Mouse (Mus musculus): ENCODE data around the gene Gm42517. TPM values are rescaled to one million over a fixed set of nuclear protein-coding genes. Genes with fewer than 3 reads are reported as not detected.

Gene Gm42517
- 10 to 100 TPM; 55.4 to 61.2 TPM for total RNA-seq (2021)

DNA sequence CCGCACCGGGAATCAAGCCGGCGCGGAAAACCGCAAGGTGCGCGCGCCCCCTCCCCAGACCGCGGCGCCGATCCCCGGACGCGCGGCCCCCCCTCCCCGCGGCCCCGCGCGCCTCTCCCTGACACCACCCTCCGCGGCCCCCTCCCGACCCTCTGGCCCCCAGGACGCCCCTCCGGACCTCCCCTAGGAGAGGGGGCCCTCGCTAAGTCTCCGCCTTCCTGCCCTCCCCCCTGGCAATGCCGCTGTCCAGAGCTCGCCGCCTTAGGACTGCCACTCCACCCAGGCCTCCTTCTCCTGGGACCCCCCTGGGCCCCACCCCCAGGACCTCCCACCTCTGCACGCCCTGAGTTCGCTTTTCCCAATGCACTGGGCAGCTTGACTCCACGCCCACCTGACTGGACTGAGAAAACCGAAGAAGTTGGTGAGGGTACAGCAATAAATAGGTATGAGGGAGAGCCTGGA lies at the start of gene Gm42517:
Gene Gm42517, minus strand, starts transcription at position 52 of the 462 bp plus-strand sequence.
- DNase-seq (ENCODE audit: extremely low spot score in 1 of 2, low spot score in 1 of 2), result no peak

DNA sequence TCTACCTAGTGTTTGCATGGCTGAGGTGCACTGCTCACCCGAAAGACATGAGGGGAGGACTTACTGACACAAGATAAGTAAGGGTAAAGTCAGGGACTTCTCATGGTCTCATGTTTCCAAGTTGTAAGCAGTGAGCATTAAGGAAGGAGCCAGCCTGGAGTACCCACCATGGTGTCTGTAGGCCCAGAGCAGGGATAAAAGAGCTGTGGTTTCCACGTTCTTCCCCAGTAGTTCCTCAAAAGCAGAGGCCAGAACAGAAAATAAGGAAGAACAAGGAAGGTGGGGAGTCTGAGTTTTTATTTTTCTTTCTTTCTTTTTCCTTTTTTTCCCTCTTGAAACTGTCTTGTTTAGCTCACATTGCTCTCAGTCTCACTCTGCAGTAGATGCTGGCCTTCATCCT lies 47.0 kb upstream of the Gm42517 start:
- DNase-seq (ENCODE audit: extremely low spot score in 1 of 2, low spot score in 1 of 2), result no peak

DNA sequence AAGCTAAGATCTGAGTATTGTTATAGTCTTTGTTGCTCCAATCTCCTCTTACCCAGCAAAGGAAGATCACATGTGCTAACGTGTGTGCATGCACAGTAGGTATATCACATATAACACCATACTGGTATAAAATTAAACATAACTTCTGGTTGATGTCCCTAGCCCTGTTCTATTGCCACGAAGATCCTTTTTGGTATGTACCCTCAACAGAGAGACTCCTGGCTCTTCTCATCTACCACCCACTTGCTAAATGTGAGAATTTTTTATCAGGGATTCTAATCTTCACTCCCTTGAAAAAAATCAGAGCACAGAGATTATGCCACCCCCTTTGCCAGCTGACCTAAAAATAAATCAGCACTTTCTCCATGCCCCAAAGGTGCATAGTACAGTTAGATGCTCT lies 39.3 kb upstream of the Gm42517 start:
- no peak for DNase-seq (ENCODE audit: extremely low spot score in 1 of 2, low spot score in 1 of 2)

DNA sequence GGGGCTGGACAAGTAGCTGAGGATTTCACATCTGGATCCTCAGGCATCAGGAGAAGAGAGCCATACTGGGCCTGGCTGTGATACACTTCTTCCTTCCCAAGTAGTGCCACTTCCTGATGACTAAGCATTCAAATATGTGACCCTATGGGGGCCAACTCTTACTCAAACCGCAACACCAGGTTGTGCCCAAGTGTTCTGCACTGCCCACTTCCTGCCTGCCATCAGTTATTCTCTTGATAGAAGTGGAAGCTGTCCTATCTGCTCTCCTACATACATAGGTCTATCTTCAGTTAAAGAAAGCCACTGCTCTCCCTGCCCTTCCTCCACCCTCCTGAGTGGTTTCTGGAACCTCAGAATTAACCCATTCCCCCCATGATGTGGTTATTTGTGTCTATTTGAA lies 37.7 kb upstream of the Gm42517 start:
- DNase-seq (ENCODE audit: extremely low spot score in 1 of 2, low spot score in 1 of 2), result no peak

DNA sequence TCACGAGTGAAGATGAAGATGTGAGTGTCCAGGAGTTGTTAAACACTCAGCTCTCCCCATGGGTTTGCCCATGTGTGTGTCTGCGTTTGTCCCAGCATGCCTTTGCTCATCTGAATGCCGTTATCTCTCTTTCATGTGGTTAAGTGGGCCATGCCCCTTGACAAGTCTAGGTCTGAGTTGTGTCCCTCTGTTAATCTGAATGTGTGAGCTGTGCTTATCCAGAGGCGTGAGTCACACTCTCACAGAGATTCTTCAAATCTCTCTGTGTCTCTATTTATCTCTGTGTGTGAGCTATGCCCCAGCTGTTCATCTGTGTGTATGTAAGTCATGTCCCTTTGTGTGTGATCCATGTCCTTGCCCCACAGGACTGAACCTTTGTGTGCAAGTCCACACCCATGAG lies 35.7 kb upstream of the Gm42517 start:
- no peak for DNase-seq (ENCODE audit: extremely low spot score in 1 of 2, low spot score in 1 of 2)

DNA sequence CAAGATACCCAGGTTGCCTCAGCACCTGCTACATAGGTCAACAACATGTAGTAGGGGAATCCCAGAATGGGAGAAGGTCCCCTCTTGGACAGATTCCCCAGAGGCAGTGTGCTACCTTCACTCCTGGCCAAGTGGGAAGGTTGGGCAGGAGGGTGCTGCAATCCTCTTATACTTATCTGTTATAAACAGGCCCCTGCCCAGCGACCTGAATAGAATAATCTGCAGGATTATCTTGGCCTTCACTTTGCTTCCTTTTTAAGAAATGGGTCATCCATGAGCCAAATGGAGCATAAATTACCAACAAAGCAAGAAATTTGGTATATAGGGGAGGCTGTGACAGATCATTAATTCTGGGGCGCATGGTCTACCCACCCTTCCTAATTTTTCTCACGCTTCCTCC lies 22.0 kb upstream of the Gm42517 start:
- no peak for DNase-seq (ENCODE audit: extremely low spot score in 1 of 2, low spot score in 1 of 2)

DNA sequence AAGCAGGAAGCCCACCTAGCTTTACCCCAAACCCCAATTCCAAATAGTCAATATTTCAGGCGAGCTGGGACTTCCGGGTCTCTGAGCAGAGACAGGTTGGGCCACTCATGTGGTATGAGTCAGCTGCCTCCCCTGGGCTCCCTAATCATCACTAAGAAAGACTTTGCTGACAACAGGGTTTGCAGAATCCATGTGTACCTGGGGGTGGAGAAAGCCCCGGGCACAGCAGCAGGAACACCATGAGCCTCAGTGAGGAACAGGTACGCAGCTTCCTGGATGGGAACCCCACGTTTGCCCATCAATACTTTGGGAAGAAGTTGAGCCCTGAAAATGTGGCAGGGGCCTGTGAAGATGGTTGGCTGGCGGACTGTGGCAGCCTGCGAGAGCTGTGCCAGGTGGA lies 20.5 kb upstream of the Gm42517 start, which contains the start of gene Pde6b:
Gene Pde6b, plus strand, starts transcription at position 191 of the 400 bp plus-strand sequence.
- DNase-seq (ENCODE audit: extremely low spot score in 1 of 2, low spot score in 1 of 2), result no peak

DNA sequence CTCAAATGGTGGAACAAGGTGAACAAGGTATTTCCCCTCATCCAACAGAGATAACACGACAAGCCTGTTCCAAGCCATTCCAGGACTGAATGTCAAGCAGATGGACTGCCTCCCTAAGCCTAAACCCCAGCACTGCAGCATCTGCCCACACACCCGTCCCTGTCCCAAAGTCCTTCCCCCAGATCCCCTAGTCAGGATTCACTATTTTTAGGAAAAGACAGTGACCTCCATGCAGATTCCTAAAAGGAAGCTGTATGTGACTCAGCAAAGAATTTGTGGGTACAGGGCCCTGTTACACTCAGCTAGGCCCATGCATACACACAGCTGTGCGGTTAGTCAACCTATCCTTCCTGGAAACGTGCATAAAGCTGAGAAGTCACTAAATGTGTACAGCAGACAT lies 18.7 kb upstream of the Gm42517 start:
- no peak for DNase-seq (ENCODE audit: extremely low spot score in 1 of 2, low spot score in 1 of 2)

DNA sequence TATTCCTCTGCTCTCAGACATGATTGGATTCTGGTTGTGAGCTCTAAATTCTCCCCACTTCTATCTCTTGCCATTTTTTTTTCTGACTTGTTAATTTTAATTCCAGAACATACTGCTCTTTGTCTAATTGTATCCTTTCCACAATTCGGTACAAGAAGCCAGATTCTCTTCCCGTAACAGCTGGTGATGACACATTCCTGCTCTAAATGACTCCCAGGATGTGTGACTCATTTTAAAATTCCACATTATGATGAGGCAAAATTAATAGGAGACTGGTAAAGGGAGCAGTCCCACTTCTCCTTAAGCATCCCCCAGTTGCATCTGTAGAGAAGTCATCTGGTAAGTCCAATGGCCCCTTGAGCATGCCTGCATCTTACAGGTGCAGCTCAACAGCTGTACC lies 17.9 kb upstream of the Gm42517 start:
- DNase-seq (ENCODE audit: extremely low spot score in 1 of 2, low spot score in 1 of 2), result no peak

DNA sequence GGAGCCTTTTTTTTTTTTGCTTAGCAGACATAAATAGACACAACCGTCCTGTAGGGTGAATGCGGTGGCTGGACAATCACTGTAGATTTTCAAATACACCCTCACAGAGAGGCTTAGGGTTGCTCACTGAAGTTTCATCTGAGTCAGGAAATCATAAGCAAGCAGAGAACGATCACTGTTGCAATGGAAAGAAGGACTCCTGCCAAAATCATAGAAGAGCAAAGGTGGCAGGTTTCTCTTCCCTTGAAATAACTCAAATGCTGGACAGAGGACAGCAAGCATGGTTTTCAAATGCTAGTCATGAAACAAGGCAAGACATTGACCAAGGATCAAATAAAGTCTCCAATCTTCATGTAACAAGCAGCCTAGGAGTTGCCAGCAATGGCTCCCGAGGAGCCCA lies 10.6 kb upstream of the Gm42517 start:
- no peak for DNase-seq (ENCODE audit: extremely low spot score in 1 of 2, low spot score in 1 of 2)

DNA sequence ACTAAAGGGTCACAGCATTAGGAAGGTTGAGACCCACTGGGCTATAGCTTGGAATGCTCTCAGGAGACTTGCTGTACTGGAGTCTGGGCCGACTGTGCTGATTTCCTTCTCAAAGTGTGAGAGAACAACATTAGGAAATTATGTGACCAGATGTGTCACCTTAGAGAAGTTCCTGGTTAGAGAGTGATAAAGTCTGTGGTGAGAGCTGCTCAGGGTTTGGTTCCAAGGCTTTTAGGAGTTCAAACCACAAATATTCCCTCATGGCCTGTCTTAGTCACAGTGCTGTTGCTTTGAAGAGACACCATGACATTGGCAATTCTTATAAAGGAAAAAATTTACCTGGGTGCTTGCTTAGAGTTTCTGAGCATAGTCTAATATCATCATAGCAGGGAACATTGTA lies 8.3 kb upstream of the Gm42517 start:
- no peak for DNase-seq (ENCODE audit: extremely low spot score in 1 of 2, low spot score in 1 of 2)

DNA sequence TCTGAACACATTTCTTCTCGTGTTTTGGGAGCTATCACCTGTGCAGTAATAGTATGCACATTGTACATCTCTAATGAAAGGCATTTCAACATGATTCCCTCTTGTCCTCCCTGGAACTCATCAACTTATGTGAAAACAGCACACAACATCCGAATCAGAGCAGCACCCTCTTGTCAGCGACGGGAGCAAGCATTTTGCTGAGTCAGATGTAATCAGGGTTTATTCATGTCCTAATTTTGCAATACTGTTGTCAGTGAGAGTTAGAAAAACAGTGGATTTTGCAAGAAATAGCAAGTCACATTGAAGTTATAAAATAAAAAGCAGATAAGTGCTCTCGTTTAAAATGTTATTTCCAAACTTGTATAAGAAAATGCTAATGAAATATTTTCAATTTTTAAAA lies 6.4 kb upstream of the Gm42517 start:
- no peak for DNase-seq (ENCODE audit: extremely low spot score in 1 of 2, low spot score in 1 of 2)

DNA sequence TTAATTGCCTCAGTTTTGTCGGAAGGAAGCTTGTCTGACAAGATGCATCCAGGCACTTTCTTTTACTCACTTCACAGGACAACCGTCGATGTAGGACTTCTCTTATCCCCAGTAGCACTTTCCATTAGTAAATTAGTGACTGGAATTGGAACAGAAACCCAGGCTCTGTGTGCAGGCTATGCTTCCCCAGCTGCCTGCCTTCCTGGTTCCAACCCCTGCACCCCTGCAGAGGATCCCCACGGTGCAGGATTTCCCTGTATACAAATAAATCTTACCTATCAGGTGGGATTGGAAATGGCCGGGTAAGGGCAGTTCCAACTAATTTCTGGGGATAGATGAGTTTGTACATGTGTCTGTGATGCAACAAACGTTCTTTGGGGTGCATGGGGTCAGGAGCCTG lies 2.2 kb upstream of the Gm42517 start:
- DNase-seq (ENCODE audit: extremely low spot score in 1 of 2, low spot score in 1 of 2), result no peak

DNA sequence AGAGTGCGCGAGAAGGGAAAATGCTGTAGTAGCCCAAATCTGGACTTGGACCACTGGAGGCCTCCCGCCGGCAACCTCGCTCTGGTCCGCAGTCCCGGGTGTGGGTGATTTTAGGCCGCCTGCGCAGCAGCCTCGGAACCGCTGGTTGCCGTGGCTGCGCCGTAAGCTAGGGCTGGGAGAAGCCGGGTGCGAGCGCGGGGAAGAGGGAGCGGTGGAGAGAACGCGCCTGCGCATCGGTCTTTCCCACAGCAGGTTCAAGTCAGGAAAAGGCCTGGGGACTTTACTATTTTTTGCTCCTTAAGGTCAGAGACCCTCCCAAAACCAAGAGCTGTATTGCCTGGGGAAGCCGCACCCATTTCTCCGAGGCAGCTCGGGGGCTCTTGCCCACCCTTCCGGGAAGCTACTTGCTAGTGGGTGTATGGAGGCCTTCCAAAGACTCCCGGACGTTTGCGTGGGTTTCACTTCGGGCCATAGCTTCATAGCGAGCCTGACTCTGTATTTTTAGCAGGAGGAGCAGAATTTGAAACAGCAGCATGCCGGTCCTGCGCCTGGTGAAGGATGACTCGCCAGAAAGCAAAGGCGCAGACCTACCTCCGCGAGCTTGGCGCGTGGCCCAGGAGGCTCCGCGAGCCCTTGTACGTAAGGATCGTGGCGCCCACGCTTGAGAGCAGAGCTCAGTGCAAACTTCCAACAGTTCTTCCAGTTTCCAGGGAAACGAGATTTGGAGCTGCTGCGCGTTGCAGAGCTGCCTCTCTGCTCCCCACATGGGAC lies 1.3 kb upstream of the Gm42517 start:
- DNase-seq (ENCODE audit: extremely low spot score in 1 of 2, low spot score in 1 of 2), result peak; percentile 70 to 73

DNA sequence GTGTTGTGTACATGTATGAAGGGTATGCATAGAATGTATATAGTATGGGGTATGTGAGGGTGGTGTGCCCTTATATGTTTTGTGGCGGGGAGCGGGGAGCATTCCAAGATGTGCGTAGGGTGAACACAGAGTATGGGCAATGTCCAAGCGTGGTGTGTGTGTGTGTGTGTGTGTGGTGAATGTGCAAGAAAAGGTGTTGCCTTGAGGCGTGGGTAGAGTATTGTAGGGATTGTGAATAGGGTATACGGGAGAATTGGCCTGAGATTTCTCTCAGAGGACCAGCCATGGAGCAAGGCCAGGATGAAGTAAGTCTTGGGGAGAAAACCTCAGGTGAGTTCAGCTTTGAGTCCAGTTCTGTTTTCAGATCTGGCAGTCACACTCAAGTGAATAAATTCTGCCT lies 724 bp upstream of the Gm42517 start:
- DNase-seq (ENCODE audit: extremely low spot score in 1 of 2, low spot score in 1 of 2), result no peak

DNA sequence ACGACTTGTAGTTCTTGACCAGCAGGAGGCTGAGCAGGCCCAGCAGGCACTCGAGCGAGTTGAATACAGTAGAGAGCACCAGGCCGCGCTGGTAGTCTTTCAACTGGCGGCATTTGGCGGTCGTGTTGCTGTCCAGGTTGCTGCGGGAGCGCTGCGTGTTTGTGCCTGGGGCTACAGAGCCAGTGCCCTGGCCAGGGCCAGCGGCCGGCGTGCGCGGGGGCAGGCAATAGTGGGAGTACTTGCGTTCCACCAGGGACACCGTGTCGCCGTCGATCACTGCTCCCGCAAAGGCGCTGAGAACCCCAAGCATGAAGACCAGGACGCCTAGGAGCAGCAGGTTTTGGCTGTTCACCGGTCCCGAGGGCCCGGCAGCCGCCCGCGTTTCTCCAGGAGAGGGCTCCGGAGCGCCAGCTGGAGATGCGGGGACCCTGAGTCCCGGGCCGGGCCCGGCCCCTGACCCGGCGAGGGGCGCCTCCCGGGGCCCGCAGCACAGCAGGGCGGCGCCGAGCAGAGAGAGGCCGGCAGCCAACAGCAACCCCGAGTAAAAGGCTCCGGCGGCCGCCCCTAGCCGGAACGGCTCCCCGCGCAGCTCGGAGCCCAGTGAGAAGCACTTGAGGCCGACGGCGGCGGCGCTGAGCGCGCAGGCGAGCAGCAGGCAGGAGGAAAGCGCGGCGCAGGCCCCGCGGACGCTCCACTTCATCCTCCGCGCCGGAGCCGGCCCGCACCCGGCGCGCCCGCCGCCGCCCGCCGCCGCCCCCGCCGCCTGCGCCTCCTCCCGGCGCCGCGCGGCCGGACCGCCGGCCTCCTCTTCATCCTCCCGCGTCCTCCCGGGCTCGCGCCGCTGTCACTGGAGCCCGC lies 509 bp downstream of the Gm42517 start:
- DNase-seq (ENCODE audit: extremely low spot score in 1 of 2, low spot score in 1 of 2), result peak; percentile 39 to 49

DNA sequence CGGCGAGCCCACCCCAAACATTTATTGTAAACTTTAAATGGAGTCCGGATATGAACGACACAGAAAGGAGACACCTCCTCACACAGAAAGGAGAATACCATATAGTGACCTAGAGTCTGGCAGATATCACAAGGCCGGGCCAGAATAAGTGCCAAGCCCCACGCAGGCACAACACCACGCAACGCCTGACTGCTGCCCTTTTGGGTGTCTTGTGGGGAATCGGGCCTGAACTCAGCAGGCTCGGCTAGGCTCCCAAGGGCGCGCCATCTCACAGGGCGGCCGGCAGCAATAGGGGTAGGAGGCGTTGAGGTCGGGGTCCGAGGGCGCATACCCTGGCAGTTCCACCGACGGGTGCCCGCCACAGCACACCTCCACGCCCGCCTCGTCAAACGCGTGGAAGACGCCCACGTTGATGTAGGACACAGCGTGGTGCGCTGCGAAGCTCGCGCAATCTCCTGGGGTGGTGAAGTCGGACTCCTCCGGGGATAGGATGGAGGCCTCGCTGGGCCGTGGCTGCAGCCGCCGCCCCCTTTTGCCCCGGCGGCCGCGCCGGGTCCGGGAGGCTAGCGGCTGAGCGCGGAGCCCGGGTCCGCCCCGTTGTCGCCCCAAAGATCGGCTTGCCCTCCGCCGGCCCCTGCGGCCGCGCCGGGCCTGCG lies 1.3 kb downstream of the Gm42517 start:
- no peak for DNase-seq (ENCODE audit: extremely low spot score in 1 of 2, low spot score in 1 of 2)

DNA sequence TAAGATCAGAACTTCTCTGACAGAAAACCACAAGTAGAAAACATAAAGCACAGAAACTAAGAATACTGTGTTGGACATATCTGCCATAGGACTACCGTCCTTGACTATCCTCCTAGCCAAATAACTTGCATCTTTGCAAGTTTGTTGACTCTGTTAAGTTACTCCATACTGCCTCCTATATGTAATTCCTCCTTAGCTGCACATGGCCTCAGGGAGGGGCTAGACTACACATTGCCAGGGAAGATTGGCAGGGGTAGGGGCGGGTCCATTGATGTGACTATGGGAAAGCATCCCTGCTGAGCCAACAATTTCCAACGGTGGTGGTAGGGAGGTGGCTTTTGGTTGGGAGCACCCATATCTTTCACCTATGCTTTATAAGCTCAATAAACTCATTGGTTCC lies 5.4 kb downstream of the Gm42517 start:
- no peak for DNase-seq (ENCODE audit: extremely low spot score in 1 of 2, low spot score in 1 of 2)

DNA sequence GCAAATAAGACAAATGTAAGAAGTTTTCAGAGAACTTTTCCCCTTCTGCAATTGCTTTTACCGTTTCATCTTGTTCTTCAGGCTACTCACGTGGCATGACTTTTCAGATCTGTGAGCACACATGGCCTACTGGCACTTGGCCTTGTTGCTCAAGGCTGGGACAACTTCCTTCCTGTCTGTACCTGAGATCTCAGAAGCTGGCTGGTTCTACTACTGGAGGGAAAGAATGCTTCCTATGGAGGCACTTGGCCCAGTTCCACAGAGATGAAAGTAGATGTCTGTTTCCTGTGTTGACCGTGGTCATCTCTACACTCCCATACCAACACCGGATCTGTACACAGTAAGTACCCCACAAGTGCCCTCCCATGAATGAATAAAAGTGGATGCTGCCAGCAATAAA lies 7.5 kb downstream of the Gm42517 start:
- no peak for DNase-seq (ENCODE audit: extremely low spot score in 1 of 2, low spot score in 1 of 2)

DNA sequence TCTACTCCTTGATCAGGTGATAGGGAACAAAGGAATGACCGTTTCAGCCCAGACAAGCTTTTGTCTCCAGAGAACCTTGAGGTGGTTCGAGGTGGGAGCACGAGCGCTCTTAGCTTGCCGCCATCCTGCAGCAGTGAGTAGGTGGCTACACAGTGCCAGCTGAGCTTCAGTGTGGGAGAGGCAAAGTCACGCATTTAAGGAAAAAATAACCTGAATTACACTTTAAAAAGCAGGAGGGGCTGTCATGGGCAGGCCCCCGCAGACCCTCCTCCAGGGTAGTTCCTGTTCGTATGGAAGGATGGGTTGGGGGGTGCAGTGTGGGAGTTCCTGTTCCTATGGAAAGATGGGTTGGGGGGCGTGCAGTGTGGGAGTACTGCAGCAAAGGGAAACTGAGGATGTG lies 8.2 kb downstream of the Gm42517 start:
- no peak for DNase-seq (ENCODE audit: extremely low spot score in 1 of 2, low spot score in 1 of 2)

DNA sequence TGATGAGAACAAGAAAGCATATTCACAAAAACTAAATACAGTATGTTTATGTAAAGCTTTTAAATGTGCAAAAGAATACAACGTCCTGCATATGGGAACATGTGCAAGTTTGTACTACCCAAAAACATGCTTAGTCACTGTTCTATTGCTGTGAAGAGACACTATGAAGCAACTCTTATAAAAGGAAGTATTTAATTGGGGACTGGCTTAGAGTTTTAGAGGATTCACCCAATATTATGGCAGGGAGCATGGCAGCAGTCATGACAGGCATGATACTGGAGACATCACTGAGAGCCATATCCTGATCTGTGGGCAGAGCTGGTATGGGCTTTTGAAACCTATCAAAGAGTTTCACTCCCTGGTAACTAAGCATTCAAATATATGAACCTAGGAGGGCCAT lies 9.9 kb downstream of the Gm42517 start:
- no peak for DNase-seq (ENCODE audit: extremely low spot score in 1 of 2, low spot score in 1 of 2)

Data from layer of hippocampus, postnatal 25 days (tissue).